Mouse (Mus musculus): ENCODE measurements around the gene Wwox.

The Wwox gene

DNA sequence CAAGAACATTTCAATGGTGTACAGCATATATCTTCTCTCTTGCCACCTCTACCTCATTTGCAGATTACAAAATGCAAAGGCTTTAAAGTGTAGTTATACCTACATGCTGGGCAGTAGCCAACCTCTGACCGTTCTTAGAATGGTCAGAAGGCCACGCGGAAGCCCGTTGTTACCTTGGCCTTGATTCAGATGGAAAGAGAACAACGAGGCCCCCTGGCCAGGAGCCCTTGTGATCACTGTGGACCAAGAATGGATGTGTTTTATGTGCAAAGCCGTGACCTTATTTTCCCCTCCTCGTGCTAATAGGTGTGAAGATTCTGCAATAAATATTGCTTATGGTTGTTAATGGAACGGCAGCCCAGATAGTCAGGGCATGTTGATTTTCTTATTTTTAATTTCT, 582.3 kb downstream of the Wwox start:
- no peak for DNase-seq (ENCODE audit: low read depth, low spot score)

DNA sequence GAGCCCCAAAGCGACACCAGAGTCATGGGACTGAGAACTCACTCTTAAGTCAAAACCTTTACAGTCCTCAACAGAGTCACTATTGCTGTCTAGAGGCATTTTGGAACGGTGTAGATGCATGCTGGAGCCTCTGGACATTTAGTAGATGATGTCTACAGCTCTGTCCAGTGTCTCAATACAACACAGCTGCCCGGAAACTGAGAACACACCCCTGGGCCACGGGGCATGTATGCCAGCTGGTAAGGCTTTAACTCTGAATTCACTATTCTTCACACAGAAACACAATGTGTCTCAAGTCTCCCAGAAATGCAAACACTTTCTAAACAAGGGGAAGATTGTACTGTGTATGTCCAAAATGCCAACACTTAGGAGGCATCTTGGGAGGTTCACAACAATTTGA, 584.6 kb downstream of the Wwox start:
- DNase-seq (ENCODE audit: low read depth, low spot score): no peak

DNA sequence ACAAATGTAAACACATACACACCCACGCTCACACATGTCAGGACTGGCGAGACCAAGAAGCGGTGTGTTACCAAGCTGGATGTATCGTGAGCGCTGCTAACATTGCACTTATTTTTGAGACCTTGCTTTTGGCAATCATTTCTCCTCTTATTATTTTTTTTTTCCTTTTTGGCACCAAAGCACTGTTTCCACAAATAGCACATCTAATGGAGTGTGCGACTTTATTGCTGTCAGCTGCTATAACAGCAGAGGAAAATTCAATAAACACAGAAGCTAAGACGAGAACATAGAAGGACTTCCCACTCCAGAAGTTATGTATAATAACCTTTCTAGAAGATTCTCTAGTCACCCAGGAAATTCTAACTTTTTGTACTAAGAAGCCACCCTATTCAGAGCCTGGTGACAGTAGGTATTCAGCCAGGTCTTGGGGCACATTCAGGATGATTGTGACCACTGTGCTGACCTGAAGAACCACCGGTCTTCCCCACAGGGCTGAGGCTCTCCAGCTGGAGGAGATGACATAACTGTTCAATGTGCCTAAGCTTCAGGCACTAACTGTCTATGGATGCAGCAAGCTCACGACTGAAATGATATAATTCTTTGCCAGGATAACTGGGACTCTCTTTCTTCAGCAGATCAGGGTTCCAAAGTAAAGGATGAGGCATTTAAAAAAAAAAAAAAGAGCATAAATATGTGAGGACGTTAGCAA, 586.1 kb downstream of the Wwox start:
- DNase-seq (ENCODE audit: low read depth, low spot score): no peak

GRCm38 (mm10) chr8:115026201-115026600, 586.7 kb downstream of the Wwox start:
- DNase-seq (ENCODE audit: low read depth, low spot score): no peak

GRCm38 (mm10) chr8:115033194-115033593, 593.7 kb downstream of the Wwox start:
- DNase-seq (ENCODE audit: low read depth, low spot score): no peak

- no peak for DNase-seq (ENCODE audit: low read depth, low spot score)
Observed at GRCm38 (mm10) chr8:115036016-115036415, 596.6 kb downstream of the Wwox start.

DNA sequence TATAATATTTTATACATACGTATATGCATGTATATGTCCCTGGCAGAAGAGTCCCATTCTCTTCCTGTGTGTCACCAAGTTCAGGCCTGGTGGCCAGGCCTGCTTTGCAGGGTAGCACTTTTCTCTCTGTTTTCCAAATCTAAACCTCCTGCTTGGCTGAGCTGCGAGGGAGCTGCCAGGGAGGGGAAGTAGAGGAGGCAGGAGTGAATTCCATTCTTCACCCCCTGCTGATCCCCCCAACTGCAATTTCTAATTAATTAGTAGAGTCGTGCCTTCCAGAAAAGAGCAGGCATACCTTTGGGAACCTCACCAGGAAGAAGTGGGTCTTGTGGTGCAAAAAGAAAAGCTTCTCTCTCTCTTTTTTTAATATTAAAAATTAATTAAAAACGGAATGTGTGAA, 599.0 kb downstream of the Wwox start:
- DNase-seq (ENCODE audit: low read depth, low spot score): no peak

DNA sequence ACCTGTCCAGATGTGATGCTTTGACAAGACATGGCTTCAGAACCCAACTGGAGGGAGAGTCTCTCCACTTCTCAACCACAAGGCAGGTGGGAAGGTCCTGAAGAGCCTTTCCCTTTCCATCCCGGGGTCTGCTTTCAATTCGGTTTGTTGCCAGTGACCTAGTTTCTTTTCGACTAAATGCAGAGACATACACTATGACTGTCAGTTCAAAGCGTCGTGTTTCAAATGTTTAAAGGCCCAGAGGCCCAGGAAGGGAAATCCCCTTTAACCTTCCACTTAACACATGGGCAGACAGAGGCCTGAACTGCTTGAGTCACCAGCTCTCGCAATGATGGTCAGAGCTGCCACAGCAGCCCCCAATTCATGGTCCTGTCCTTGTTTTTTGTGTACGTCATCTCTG, 606.3 kb downstream of the Wwox start:
- no peak for DNase-seq (ENCODE audit: low read depth, low spot score)

DNA sequence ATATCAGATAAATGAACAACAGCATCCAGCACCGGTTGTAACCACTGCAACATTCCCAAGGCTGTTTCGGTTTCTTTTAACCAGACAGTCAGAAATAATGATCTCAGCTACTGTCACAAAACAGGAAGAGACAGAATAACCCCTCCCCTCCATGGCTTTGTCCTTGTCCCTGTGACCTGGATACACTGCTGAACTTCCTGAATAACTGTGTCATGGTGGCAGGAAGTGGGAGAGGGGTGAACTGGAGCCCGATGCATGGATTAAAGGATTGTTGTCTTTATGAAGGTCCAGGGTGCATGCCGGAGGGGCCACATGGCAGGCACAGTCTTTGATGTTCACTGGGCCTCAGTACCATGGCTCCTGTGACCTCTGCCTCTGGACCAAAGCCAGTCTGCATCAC, 607.0 kb downstream of the Wwox start:
- DNase-seq (ENCODE audit: low read depth, low spot score): no peak

DNA sequence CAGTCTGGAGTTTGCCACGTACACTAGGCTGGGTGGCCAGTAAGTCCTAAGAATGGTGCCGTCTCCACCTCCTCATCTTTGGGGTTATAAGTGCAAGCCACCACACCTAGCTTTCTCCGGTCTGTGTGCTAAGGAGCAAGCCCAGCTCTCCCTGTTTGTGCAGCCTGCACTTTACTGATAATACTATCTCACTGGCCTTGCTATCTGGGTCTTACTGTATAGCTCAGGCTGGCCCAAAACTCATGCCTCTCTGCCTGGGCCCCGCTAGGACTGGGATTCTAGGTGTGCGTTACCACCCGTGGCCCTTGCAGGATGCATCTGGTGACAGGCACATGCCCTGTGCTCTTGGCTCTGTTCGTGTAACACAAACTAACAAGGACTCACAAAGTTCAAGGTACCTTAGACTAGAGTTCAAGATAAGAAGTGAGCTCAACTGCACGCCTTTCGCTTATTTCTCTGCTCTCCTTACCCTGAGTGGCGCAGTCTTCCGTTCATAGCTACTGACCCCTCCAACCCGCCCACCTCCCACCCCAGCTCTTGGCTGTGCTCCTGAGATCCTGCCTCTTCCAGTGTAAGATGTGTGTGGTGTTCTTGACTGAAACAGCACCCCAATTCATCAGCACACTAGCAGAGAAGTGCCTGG, 618.9 kb downstream of the Wwox start:
- no peak for DNase-seq (ENCODE audit: low read depth, low spot score)

DNA sequence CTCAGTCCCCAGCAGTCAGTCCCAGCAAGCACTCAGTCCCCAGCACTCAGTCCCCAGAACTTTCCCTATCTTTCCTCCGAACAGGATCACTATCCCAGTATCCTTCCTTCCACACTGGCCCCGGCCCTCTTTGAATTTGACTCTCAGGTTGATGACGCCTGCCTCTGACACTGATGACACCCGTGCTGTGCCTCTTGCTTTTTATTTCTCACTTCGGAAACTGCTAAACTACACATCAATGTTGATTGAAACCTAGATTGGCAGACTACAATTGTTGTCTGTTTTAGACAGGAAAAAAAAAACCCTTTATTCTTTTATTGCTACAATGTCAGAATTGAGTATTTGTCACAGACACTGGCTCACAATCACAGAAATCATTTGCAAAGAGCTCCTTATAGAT, 624.2 kb downstream of the Wwox start:
- no peak for DNase-seq (ENCODE audit: low read depth, low spot score)

GRCm38 (mm10) chr8:115064691-115065090, 625.2 kb downstream of the Wwox start:
- DNase-seq (ENCODE audit: low read depth, low spot score): no peak

GRCm38 (mm10) chr8:115065386-115065785, 625.9 kb downstream of the Wwox start:
- DNase-seq (ENCODE audit: low read depth, low spot score): no peak

DNA sequence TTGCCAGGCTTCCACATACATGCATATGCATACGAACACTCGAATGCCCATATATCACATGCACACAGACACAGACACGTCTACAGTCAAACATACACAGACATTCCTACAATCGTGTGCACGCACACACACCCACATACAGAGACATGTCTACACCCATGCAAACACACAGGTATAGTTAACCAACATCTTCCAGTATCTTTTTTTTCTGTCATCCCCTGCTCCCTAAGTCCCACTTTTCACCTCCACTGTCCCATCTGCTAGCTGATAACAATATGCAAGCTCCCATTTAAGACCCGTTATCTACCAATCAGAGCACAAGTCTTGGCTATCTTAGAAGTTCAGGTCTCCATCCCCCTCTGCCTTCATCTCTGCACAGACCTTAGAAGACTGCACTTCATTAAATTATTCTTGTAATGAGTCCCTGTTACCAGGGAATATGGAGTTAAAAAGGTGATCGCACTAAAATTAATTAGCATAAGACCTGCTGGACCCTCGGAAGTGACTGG, 627.1 kb downstream of the Wwox start:
- DNase-seq (ENCODE audit: low read depth, low spot score): no peak

DNA sequence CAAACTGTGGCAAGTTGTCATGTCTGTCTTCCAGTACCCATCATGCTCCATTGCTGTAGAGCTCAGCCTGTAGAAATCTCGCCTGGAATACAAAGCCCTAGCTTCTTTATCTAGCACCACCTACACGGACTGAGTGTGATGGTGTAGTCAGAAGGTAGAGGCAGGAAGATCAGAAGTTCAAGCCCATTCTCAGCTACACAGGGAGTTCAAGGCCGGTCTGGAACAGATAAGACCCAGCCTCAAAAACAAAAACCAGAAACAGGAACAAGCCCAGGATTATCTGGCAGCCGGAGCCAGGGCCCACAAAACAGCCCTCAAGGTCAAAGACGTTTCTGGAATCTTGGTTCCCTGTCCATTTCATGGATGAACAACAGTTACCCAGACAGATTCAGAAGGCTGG, 629.3 kb downstream of the Wwox start:
- DNase-seq (ENCODE audit: low read depth, low spot score): no peak

- no peak for DNase-seq (ENCODE audit: low read depth, low spot score)
Observed at GRCm38 (mm10) chr8:115070225-115070624, 630.8 kb downstream of the Wwox start.

DNA sequence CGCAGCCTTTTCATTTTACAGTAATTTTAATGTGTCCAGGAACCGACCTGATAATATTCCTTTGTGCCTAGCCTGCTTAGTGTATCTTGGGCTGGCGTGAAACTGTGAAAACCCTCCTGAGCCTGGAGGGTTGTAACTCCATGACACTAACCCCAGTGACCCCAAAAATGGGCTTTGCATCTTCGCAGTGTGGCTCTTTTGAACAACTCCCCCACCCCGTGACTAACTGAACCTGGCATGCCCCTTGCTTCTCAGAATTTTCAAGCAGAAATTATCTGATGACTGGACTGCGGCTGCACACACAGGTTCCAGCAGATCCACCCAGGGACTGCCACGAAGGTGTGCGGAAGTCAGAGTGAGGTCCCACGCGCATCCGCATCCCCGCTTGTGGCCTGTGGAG, 631.8 kb downstream of the Wwox start:
- DNase-seq (ENCODE audit: low read depth, low spot score): no peak

- DNase-seq (ENCODE audit: low read depth, low spot score): no peak
Observed at GRCm38 (mm10) chr8:115078296-115078695, 638.8 kb downstream of the Wwox start.

DNA sequence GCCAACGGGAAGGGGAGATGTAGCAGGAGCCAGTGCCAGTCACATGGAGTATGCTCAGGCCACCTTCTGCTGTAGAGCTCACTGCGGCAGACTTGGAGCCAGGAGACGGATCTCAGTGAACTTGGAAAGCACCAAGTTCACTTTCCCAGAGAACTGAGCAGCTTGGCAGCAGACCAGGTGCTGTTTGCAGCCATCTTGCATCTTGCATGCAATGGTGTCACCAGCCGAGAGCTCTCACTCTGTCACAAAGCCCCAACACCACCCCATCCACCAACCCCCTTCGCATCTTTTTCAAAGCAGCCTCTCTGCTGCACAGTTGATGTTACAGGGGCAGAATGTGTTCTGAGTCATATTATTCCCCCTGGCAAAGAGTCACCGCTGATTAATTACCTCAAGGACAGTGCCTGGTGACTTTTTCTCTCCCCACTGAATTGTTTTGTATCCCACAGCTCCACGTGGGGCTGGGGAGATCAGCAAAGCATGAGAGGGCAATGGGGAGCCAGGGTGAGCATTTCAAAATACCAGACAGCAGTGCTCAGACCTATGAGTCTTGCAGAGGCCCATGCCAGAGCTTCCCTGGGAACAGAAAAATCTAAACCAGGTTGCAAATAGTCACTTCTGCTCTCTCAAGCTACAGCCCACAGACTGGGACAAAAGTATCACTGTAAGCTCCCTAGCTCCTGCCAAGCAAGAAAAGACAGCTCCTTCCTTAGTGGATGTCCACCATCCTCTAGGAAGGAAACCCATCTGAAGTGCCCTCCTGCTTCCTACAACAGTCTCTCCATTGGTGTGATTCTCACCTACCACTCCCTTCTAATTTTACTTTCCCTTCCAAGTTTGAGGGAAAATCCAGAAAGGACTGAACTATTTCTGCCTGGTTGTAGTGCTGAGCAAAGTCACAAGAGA, 642.1 kb downstream of the Wwox start:
- DNase-seq (ENCODE audit: low read depth, low spot score): no peak

- no peak for DNase-seq (ENCODE audit: low read depth, low spot score)
Observed at GRCm38 (mm10) chr8:115088162-115088561, 648.7 kb downstream of the Wwox start.

DNA sequence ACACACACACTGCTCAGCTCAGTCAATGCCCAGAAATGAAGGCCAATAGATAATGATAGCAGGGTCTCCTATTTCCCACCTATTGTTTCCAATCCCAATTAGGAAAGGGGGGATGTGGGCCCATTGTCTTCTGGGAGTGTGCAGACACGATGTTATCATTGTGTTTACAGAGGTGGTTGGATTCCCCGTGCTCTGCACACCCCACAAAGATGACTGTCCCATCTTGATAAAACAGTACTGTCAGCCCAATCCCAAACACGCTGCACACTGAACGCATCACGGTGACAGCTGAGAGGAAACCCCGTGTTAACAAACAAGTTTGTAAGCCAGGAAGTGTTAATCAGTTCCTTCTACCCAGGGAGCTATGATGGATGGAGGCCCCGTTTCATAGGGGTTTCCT, 650.3 kb downstream of the Wwox start:
- DNase-seq (ENCODE audit: low read depth, low spot score): no peak

GRCm38 (mm10) chr8:115090202-115090601, 650.7 kb downstream of the Wwox start:
- no peak for DNase-seq (ENCODE audit: low read depth, low spot score)

Measured in WW6 (cell line).